Mouse (Mus musculus) testis, adult 2 months (tissue): ENCODE data around the gene Dlg2.

Experiments used
- CTCF ChIP-seq: fragments of 200-500 bp; IDR thresholded peaks from 2 replicates; pipeline ENCODE4 v1.5.1; 2012; ENCODE audit warnings: low read depth, mild to moderate bottlenecking, inconsistent platforms, low read length, moderate library complexity; ENCODE audit not compliant: control insufficient read depth, insufficient read depth, insufficient replicate concordance
- POLR2A ChIP-seq: fragments of 200-500 bp; IDR thresholded peaks from 2 replicates; pipeline ENCODE4 v1.6.1; 2012; ENCODE audit warnings: low read depth, mild to moderate bottlenecking, inconsistent platforms, low read length, moderate library complexity; ENCODE audit not compliant: control insufficient read depth

DNA sequence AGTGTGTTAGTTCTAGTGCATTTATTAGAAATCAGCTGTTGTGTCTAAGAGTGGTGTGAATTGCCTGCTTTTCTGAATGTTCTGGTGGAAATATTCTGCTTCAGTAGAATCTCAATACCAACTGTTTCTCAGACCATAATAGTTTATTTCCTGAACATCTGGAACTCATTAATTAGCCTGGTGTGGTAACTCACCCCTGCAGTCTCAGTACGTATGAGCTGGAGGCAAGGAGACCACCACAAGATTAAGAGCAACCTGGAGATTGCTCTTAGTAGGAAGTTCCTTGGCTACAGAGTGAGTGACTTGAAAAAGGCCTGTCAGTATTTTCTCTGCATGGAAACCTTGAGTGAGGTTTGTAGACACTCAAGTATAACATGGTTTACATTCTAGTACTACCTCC lies 1810.6 kb downstream of the Dlg2 start:
- no peak for TF ChIP-seq CTCF
- no peak for TF ChIP-seq POLR2A
